Mouse (Mus musculus) spleen, adult 2 months (tissue): ENCODE results near the gene Ndrg2.

Experiments used
- CTCF ChIP-seq: fragments of 200-500 bp; IDR thresholded peaks from 2 replicates; pipeline ENCODE4 v1.5.1; 2011; ENCODE audit warnings: mild to moderate bottlenecking, inconsistent platforms; ENCODE audit not compliant: insufficient read depth, insufficient read length, insufficient replicate concordance; ENCODE audit errors: extremely low read depth
- POLR2A ChIP-seq: fragments of 200-500 bp; IDR thresholded peaks from 2 replicates; pipeline ENCODE4 v1.6.1; 2011; ENCODE audit warnings: low read depth, low read length, inconsistent platforms

GRCm38 (mm10) chr14:51940944-51941560, 27.1 kb upstream of the Ndrg2 start:
- TF ChIP-seq POLR2A, result no peak
- TF ChIP-seq CTCF, result no peak
